Mouse (Mus musculus): ENCODE results near the gene Pigr. TPM values are rescaled to one million over a fixed set of nuclear protein-coding genes. Genes with fewer than 3 reads are reported as not detected.

Pigr gene
- total RNA-seq, 2 experiments from 2014 or later = not detected

DNA sequence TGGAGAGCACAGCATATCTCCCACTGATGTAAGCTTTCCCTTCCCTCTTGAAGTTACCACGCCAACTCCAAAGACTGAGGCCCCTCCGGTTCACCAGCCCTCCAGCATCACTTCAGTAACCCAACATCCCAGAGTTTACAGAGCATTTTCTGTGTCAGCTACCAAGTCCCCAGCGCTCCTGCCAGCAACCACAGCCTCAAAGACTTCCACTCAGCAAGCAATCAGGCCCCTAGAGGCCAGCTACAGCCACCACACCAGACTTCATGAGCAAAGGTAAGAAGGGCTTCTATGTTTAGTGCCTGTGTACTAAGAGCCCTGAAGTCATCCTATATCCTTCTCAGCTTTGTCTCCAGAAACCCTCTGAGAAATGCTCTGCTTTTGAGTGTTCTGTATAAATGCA lies 49.4 kb downstream of the Pigr start:
- ATAC-seq (replicated peaks; ENCODE audit: poor library complexity, severe bottlenecking) = no peak

DNA sequence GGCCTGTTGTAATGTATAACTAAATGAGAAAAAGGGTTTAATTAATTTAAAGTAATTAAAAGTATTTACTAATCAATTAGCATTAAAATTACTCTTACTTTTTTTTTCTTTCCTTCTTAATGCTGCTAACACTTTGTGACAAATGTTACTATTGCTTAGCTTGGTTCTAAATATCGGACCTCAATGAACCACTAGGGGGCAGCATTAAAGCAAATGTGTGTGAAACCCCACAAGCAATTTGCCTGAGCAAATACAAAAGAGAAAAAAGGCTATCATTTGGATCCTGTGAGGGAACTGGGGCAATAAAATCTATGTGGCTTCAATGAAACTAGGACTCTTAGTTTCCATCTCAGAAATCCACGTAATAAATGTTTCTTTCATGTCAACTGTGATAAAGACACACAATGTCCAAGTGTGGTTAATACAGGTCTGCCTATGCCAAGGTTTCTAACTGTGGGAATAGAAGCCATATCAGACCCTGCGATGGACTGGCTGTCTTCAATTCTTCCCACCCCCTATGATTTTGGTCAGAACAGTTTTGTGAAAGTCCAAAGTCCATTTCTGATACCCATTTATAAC lies 50.5 kb downstream of the Pigr start:
- no peak; the same call in 1 of the 2 replicates for ATAC-seq (replicated peaks; ENCODE audit: poor library complexity, severe bottlenecking)

DNA sequence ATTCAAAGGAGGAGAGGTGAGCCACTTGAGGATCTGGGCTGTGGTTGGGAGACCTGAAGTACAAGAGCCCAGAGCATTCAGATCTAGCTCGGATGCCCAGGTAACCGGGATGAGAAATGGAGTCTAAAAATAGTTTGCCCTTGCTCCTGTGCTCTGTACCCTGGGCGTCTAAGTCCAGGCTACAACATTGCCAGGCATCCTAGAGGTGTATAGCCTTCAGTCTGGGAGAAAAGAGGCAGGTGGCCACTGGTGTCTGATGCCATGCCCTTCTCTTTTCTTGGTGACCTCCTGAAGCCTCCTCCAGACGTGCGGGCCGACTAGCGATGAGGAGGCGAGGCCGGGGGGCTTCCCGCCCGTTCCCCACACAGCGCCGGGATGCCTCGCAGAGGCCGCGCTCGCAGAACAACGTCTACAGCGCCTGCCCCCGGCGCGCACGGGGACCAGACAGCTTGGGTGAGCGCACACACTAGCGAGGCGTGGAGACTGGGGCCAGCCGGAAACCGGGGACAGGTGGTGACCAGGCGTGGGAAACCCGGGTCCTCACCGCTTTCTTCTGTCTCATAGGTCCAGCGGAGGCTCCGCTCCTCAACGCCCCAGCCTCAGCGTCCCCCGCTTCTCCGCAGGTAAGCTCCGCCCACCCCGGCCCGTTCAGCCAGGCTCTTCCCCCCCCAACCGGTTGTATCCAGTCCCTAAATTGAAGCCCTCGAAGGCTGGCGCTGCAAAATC lies 51.6 kb downstream of the Pigr start:
- peak; percentile 45 for ATAC-seq (replicated peaks; ENCODE audit: poor library complexity, severe bottlenecking)

DNA sequence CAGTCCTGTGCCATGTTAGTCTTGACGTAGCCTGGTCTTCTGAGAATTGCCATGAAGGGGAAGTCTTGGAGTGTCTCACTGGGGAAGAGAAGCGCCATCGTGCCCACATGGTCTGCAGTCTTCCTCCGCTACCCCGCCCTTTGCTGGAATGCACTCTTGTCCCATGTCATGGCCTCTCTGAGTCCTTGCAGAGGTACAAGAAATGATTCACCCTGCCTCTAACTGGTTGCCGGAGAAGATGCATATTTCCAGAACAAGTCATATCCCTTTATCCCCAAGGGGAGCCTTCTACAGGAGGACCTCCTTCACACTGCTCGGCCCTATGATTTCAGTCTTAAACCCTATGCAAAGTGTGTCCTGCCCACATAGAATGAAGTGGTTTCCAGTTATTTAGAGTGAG lies 53.4 kb downstream of the Pigr start:
- ATAC-seq (replicated peaks; ENCODE audit: poor library complexity, severe bottlenecking) = no peak

DNA sequence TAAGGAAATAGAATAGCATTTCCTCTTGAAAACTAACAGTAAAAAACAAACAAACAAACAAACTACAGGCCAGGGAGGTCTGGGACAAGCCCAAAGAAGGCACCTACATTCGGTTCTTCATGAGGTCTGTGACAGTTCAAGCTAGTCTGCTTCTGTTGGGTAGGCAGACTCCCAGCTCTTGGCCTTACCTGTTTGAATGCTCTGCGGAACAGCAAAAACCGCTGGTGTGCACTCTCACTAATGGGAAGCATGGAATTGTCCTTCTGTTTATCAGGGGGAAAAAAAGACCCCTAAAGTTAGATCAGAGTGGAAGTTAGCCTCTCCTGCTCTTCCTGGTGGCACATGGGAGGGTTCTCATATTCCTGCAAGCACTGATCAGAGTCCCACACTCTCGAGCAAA lies 56.7 kb downstream of the Pigr start:
- no peak for ATAC-seq (replicated peaks; ENCODE audit: poor library complexity, severe bottlenecking)

DNA sequence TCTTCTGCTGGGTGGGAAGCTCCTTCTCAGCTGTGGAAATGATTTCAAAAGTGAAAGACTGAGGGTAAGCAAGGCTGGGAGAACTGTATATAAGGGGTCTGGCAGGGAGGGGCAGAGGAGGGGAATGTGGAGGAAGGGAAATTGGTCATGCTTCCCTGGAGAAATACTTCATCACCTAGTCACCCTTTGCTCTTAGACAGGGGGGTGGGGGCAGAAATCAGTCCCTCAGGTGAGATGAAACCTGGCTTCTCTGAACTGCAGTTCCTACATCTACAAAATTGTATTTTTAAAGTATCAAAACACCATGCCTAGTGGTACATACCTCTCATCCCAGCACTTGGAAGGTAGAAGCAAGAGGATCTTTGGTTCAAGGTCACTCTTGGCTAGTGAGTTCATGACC lies 60.9 kb downstream of the Pigr start, which contains the start of gene Il24:
TSS of gene Il24 (minus strand) at position 101 of the 400 bp plus-strand sequence.
- no peak for ATAC-seq (replicated peaks; ENCODE audit: poor library complexity, severe bottlenecking)

DNA sequence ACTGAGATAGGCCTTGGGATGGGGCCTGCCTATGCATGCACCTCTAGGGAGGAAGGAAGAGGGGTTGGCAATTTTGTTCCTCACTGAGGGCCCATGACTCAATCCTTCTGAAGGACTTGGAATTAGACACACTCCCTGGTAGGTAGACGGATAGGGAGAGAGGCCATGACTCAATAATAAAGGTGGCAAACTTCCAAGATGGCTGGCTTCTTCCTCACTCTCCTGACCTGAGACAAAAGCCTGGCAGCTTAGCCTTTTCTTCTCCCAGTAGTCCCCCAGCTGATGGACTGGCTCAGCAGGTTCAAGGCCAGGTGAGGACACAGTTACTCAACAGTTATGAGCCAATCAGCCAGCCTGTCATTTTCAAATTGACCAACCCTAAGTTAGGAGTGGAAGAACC lies 66.0 kb downstream of the Pigr start:
- no peak for ATAC-seq (replicated peaks; ENCODE audit: poor library complexity, severe bottlenecking)

DNA sequence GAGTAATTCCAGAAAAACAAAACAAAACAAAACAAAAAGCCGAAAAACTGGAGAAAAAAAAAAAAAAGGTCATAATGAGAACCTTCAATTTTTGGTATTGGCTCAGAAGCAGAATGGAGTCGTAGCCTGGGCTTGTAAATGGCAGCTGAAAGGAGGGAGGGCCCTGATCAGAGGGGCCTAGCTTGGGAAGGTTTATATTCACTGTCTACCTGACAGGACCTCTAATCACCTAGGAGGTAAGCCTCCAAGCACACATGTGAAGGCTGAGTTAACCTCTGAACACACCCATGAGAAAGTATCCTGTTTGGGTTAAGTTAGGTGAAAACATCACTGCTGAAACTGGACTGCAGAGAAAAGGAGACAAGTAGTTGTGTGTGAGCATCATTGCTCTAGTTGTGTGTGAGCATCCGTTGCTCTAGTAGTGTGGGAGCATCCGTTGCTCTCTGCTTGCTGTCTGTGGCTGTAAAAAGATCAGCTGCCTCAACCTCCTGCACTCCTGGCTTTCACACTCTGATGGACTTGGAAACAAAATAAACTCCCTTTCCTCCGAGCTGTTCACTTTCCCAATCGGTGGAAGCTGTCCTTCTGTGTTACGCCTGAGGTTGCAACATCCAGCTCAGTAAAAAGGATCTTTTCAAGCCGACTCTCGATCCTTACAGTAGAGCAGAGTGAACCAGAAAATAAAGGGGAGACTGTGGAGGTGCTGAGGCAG lies 67.0 kb downstream of the Pigr start:
- no peak for ATAC-seq (replicated peaks; ENCODE audit: poor library complexity, severe bottlenecking)

DNA sequence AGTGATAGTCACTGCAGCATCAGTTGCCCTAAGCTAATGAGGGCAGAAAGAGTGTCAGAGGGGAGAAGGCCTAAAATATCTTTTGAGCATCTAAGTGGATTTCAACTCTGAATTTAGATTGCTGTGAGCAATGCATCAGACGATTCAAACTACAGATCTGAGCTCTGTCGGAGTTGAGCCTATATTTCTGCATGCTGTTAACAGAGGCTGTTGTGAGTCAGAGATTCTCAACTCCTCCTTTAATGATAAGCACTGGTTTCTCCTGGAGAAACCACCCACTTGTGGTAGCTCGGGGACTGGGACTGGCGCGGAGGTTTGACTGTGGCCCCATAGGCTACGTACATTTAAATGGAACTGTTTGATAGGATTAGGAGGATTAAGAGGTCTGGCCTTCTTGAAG lies 68.0 kb downstream of the Pigr start:
- ATAC-seq (replicated peaks; ENCODE audit: poor library complexity, severe bottlenecking) = no peak

Other genes starting within 250 kb of the Pigr start
- not detected in 2 replicates for gene Zp3r, start 197.1 kb upstream of the Pigr start, total RNA-seq (2014; fragmentation: Nextera tagmentation)
- gene Zp3r, start 197.1 kb upstream of the Pigr start, total RNA-seq (2017) = not detected in 2 replicates
- gene C4bp, start 165.1 kb upstream of the Pigr start, total RNA-seq (2014; fragmentation: Nextera tagmentation) = not detected in 2 replicates
- gene C4bp, start 165.1 kb upstream of the Pigr start, total RNA-seq (2017) = not detected in 2 replicates
- gene Gm29427, start 110.9 kb upstream of the Pigr start, total RNA-seq (2014; fragmentation: Nextera tagmentation) = not detected in 2 replicates
- gene Gm29427, start 110.9 kb upstream of the Pigr start, total RNA-seq (2017) = not detected in 2 replicates
- gene Yod1, start 109.4 kb upstream of the Pigr start, total RNA-seq (2014; fragmentation: Nextera tagmentation) = 6.4 and 8.0 TPM in 2 replicates
- gene Yod1, start 109.4 kb upstream of the Pigr start, total RNA-seq (2017) = 6.7 and 7.8 TPM in 2 replicates
- 6.6 and 9.1 TPM in 2 replicates for gene Pfkfb2, start 97.4 kb upstream of the Pigr start, total RNA-seq (2014; fragmentation: Nextera tagmentation)
- gene Pfkfb2, start 97.4 kb upstream of the Pigr start, total RNA-seq (2017) = 13.9 and 15.7 TPM in 2 replicates
- 0.09 and 0.88 TPM in 2 replicates for gene AA986860, start 94.7 kb upstream of the Pigr start, total RNA-seq (2014; fragmentation: Nextera tagmentation)
- not detected in 2 replicates for gene AA986860, start 94.7 kb upstream of the Pigr start, total RNA-seq (2017)
- gene Fcamr, start 25.8 kb upstream of the Pigr start, total RNA-seq (2014; fragmentation: Nextera tagmentation) = not detected in 2 replicates
- not detected in 2 replicates for gene Fcamr, start 25.8 kb upstream of the Pigr start, total RNA-seq (2017)
- not detected in 2 replicates for gene Fcmr, start 39.0 kb downstream of the Pigr start, total RNA-seq (2014; fragmentation: Nextera tagmentation)
- gene Fcmr, start 39.0 kb downstream of the Pigr start, total RNA-seq (2017) = not detected in 2 replicates
- not detected in 2 replicates for gene Il24, start 60.8 kb downstream of the Pigr start, total RNA-seq (2014; fragmentation: Nextera tagmentation)
- gene Il24, start 60.8 kb downstream of the Pigr start, total RNA-seq (2017) = not detected in 2 replicates
- not detected in 2 replicates for gene Il20, start 84.8 kb downstream of the Pigr start, total RNA-seq (2014; fragmentation: Nextera tagmentation)
- not detected in 2 replicates for gene Il20, start 84.8 kb downstream of the Pigr start, total RNA-seq (2017)
- not detected in 2 replicates for gene Il19, start 113.4 kb downstream of the Pigr start, total RNA-seq (2014; fragmentation: Nextera tagmentation)
- gene Il19, start 113.4 kb downstream of the Pigr start, total RNA-seq (2017) = not detected in 2 replicates
- not detected in 2 replicates for gene Il10, start 193.2 kb downstream of the Pigr start, total RNA-seq (2014; fragmentation: Nextera tagmentation)
- not detected in 2 replicates for gene Il10, start 193.2 kb downstream of the Pigr start, total RNA-seq (2017)